Mouse (Mus musculus): ENCODE measurements around the gene Sh3glb1.

DNA sequence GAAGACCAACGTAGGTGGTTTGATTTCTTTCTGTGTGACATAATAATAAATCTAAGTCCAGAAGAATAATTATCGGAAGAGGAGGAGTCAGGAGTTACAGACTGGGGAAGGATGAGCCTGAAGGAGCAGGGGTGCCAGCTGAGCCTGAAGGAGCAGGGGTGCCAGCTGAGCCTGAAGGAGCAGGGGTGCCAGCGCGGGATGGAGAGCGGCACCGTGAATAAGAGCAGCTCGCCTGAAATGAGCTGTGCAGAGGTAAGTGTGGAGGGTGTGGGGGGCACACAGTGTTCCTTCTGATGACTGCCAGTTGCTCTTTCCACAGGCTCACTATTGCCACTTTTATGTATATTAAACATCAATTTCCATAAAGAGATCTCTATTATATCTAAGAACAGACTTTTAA, 5.1 kb downstream of the Sh3glb1 start:
- no peak for TF ChIP-seq CTCF (IDR thresholded peaks at IDR 0.05; ENCODE audit: low read depth, low read length)
- TF ChIP-seq POLR2A (IDR thresholded peaks at IDR 0.05; ENCODE audit: borderline replicate concordance, low read depth, low read length) = no peak
